Mouse (Mus musculus) liver, adult (tissue): ENCODE results near the gene Armc7.

Experiments
- GATA4 ChIP-seq: IDR thresholded peaks from 2 replicates; pipeline ENCODE4 v1.6.1; 2014; ENCODE audit warnings: mild to moderate bottlenecking, low read length; ENCODE audit not compliant: insufficient replicate concordance

Gene Armc7

DNA sequence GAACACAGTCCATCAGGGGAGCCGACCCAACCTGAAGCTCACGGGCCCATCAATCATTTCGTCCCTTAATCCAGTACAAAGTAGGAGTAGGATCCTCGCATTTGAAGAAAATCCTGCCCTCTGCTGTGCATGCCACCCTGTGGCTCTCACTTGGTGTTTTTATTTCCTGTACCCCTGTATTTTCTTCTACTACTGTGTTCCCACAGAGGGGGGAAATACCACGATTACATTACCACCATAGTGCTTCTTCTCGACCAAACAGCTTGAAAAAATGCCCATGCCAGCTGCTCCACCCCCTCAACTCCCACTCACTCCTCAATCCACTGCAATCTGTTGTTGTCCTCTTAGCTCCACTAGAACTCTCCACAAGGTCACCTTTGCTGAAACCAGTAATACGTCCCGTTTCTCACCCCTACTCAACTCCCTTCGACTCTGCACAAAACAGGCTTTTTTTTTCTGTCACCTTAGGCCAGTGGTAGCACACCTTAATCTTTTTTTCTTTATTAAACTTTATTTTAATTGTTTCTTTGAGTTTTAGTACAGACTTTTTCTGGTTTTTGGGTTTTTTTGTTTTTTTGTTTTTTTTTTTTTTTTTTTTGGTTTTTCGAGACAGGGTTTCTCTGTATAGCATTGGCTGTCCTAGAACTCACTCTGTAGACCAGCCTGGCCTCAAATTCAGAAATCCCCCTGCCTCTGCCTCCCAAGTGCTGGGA, 61.5 kb downstream of the Armc7 start:
- no peak for TF ChIP-seq GATA4

DNA sequence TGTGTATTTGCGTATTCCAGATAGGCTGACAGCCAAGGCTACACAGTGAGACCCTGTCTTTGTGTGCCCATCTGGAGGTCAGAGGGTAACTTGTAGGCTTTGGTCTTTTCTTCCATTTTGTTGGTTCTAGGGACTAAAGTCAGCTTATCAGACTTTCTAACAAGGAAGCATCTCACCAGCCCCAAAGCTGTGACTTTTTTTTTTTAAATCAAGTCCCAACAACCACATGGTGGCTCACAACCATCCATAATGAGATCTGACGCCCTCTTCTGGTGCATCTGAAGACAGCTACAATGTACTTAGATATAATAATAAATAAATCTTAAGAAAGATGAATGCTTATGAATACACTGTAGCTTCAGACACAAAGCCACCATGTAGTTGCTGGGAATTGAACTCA, 62.6 kb downstream of the Armc7 start:
- TF ChIP-seq GATA4 = no peak
